Mouse (Mus musculus) regulatory T cell (primary cell): ENCODE data around the gene Ankrd63.
"Not testable (repeated sequence)": the region's sequence is repeated elsewhere in the genome, so short reads cannot be mapped to it uniquely, and the experiment has no call there.

Experiments used
- in situ Hi-C: fragments of 300-600 bp; cut with MboI, MseI; formaldehyde crosslinking; loops from one replicate; pipeline ENCODE4 v1.15.1; 2025; ENCODE audit warnings: high pct_unique_total_duplicates

Gene Ankrd63

DNA sequence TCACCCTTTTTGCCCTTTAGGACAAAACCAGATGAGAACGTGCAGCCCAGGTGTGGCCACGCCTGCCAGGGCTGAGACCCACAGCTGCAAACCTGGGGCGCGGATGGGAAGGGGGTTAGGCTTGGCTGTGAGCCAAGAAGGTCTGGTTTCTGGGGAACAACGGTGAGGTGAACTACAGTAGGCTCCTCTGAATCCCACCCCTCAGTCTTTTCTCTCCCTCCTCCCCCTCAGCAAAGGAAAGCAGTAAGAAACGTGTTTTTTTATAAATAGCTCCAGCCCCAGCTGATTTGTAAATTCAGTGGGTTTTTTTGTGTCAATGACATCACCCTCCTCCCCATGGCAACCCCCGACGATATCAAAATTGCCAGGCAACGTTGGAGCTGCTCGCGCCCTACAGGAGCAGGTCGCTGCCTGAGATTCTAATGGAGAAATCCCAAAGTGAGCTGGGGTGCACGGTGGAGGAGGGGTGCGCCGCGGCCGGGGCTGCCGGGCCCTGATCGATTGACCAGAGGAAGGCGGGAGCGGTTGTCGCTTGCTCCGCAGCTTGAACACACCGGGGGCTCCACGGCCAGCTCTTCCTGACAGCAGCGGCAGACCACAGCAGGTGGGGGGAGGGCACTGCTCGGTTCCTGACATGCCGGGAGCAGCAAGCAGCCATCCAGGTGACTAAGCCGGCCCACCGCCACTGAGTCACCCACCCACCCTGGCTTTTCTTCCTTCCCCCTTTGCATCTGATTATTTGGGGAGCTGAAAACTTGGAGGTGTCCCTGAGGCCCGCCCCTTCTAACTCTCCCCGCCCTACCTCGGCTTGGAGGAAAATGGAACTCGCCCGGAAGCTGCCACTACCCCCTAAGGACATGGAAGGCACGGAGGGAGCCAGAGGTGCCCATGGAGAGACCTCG lies 40.6 kb downstream of the Ankrd63 start, which contains the start of gene Pak6:
TSS of gene Pak6 (plus strand) at position 402 of the 902 bp plus-strand sequence.
- in situ Hi-C loops = no loop called here

DNA sequence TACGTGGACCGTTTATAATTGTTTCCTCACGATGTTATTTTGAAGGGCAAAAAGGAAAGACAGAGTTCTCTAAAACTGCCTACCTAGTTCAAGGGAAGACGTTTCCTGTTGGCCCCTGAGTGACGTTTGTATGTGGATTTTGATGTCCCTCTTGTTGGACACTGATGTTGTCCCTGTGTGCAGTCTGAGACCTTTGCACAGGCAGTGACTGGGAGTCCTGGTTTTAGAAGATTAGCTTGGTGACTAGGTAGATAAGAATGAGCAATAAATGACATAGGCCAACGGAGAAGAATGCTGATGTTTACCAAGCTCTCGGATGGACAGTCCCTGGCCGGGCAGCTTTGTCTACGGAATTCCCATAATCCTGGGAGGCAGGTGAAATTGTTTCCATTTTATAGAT lies 41.9 kb downstream of the Ankrd63 start:
- in situ Hi-C loops = no loop called here

DNA sequence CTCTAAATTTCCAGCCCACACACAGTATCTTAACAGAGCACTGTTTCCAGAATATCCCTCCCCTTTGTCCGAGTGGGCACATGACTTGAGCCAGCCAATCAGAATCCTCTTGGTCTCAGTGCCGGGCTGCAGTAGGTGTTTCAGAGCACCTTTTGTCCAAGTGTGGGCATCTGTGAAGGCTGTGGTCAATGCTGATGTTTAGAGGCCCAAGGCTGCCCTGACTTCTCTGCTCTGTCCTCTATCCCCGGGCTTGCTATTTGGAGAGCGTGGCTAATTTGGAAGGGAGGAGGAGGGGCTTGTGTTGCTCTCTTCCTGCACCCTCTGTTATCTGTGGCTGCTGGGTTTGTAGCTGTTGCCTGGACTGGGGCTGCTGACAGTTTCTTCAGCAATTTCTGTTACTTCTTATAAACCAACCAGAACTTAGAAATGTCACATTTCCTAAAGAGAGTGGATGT lies 43.7 kb downstream of the Ankrd63 start:
- in situ Hi-C loops = no loop called here

DNA sequence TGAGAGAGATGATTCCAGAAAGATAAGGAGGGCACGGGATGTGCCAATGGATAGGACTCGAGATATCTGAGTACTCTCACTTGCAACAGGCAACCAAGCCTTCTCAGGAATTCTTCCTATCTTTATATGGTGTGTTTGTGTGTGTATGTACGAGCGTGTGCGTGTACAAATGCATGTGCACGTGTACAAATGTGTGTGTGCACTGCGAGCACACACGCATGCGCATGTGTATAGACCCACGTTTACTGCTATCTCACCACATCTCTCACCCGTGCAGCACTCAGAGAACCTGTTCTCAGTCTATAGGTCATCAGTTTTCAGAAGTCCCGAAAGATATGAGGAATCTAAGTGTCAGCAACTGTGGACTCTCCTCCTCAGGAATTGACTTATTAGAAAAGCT lies 44.3 kb downstream of the Ankrd63 start:
- in situ Hi-C loops = no loop called here

DNA sequence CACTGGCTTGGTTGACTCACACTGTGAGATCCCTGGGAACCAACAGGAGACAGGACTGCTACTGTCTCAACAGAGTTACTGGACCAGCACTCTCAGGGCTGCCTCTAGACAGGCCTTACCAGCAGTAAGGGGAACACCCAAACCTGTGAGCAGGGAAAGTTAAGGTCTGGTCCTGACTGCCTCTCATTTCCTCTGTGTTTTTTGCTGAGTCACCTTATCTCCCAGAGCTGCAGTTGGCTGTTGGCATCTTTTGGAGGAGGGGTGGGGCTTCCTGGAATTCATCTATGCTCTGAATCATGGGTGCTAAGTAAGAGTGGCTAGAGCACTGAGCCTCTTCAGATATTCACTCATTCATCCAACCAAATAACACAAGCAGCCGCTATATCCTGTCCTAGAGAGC lies 44.7 kb downstream of the Ankrd63 start:
- in situ Hi-C loops = no loop called here

DNA sequence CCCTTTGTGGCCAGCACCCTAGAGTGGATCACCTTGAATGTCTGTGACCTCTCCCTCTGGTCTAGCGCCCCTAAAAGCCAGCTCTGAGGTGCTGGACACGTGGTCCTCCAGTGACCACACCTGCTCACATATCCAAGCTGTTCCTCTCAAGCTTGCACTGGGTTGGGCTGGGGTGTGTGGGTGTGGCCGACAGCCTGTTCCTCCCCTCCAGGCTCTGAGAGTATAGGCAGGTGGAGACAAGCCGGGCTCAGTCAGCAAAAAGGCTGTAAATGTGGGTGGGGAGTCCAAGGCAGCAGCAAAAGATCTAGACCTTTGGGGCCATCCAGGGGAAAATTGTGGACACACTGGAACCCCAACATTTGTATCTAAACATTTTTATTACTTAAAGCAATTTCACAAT lies 45.3 kb downstream of the Ankrd63 start:
- in situ Hi-C loops = no loop called here

DNA sequence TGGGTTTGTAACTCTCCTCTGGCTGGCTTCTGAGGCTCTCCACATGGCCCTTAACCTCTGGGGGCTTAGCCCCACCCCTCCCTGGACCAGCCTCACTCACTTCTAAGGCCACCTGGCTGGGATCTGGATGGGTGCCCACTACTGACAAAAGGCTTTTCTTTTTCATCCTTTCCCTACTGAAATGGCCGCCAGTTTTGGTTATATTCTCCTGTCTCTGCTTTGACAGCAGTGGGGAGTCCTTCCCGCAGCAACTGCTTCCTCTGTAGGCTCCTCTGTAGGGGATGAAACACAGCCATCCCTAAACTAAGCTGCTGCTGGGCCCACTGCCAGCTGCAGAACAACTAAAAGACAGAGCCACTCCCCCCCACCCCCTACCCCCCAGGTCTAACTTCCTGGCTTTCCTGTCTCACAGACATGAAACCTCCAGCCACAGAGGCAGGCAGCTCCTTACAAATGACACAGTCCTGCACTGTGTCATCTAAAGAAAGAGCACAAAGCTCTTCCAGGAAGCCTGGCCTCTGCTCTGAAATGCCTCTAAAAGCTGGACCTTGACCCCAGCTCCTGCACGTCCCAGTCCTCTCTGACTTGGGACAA lies 47.0 kb downstream of the Ankrd63 start:
- in situ Hi-C loops = no loop called here

DNA sequence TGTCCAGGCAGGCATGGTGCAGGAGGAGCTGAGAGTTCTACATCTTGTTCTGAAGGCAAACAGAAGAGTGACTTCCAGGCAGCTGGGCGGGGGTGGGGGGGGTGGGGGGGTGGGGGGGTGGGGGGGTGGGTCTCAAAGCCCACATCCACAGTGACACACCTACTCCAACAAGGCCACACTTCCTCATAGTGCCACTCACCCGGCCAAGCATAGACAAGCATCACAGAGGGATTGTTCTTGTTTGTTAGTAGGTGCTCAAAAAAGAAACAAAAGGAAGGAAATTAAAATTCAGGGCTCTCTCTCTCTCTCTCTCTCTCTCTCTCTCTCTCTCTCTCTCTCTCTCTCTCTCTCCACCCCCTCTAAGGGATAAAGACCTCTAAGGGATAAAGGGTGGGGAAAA lies 53.1 kb downstream of the Ankrd63 start:
- in situ Hi-C loops = not testable (repeated sequence)
